Mouse (Mus musculus): ENCODE results near the gene Fgfr2.

- TF ChIP-seq CEBPB (IDR thresholded peaks at IDR 0.05; ENCODE audit: insufficient read depth, poor library complexity, severe bottlenecking), result no peak
- no peak for TF ChIP-seq POLR2A (IDR thresholded peaks at IDR 0.05; ENCODE audit: insufficient read length, low read depth)
- no peak for TF ChIP-seq USF1 (IDR thresholded peaks at IDR 0.05; ENCODE audit: low read depth)
- no peak for TF ChIP-seq MAX (IDR thresholded peaks at IDR 0.05; ENCODE audit: low read depth)
- peak in 2 of 3 experiments; percentile 25 to 31 for TF ChIP-seq MYOG (IDR thresholded peaks at IDR 0.05; ENCODE audit: control insufficient read depth in 1 of 3, insufficient read depth in 1 of 3, insufficient read length in 2 of 3, low read depth in 2 of 3)
- no peak for TF ChIP-seq SRF (IDR thresholded peaks at IDR 0.05; ENCODE audit: control insufficient read depth, insufficient read length, low read depth)
- no peak for TF ChIP-seq E2F4 (IDR thresholded peaks at IDR 0.05; ENCODE audit: insufficient read depth)
- no peak for TF ChIP-seq POLR2AphosphoS2 (IDR thresholded peaks at IDR 0.05; ENCODE audit: insufficient read length, low read depth)
- peak in 1 of 3 experiments; percentile 24 for TF ChIP-seq MYOD1 (IDR thresholded peaks at IDR 0.05; ENCODE audit: control insufficient read depth in 1 of 3, insufficient read length in 2 of 3, low read depth in 2 of 3)
- no peak for TF ChIP-seq REST (IDR thresholded peaks at IDR 0.05; ENCODE audit: insufficient read depth, insufficient read length)
These were observed 638.7 kb downstream of the Fgfr2 start for GRCm38 (mm10) chr7:132484424-132484823.
